Mouse (Mus musculus) kidney, postnatal 14 days (tissue): ENCODE data around the gene Arid4b.
"Not testable (repeated sequence)": the region's sequence is repeated elsewhere in the genome, so short reads cannot be mapped to it uniquely, and the experiment has no call there.

ENCODE experiments used
- DNase-seq: peaks from one replicate; pipeline ENCODE4 v3.0.0; 2022; ENCODE audit warnings: mixed read lengths

Arid4b gene

DNA sequence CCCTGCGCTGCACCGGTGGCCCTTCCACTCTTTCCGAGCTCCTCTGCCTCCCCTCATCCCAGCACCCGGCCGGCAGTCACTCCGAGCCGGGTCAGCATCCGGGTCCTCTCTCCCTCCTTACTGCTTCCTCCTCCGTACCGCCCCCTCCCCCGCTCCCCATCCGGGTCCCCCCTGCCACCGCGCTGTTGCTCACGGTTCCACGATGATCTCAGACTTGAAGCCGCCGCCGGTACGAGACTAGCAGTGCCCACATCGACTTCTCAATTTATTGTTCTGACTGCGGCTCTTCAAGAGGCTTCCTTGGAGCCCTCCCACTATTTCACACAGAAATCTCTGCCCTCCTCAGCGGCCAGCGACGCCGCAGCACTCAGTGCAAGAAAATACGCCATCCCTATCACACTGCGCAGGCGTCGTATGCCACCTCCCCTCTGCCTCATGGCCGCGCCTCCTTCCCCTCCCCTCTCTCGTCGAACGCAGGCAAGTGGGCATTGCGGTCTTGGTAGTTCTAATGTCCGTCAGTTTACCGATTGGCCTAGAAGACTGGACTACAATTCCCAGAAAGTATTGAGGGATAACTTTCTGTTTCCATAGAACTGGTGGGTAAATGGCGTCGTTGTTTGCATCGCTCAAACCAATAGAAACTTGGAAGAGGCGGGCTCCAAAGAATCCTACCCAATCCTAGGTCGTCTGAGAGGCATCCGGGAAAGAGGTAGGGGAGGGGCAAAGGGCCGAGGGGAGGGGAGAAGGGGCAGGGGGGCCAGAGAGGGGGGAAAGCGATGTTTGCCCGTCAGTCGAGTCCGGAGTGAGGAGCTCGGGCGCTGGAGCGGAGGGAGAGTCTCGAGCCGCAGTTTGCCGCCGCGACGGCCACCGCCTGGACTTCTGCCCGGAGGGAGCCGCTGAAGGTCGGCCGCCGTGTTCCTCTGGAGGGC is at the start of gene Arid4b, which contains the start of gene Ggps1:
Gene Arid4b (plus strand): TSS at position 220 of the 929 bp plus-strand sequence.
Gene Ggps1 (minus strand): TSS at position 476 of the 929 bp plus-strand sequence.
- peak; percentile 98 for DNase-seq

DNA sequence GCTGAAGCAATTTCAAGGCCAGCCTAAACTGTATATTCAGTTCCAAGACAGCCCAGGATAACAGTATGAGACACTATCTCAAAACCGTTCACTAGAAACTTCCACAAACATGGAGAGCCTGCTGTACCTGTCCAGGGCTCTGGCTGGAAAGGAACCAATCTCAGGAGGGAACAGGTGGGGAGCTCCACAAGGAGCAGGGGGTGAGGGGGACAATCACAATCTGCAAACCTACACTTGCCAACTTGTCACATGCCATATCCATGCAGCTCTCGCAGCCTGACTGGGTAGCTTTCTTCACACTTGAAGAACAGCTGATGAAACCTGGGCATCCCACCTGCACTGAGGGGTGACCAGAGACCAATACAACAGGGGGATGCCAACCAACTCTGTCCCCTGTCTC is 49.0 kb upstream of the Arid4b start:
- no peak for DNase-seq

DNA sequence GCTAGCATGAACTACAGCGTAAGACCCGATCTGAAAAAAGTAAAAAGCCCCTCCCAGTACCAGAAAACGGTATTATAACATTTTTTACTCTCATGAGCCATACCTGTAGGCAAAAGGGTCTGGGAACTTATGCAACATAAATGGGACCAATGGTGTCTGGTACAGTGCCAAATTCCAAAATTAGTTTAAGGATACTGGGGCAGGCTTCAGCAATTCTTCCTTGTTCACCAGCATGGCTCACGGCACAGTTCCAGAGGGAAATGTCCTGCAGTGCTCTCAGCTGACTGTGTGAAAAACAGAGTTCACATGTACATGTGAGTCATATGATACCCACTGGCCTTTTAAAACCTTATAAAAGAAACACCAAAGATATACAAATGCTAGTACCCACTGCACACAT is 48.5 kb upstream of the Arid4b start:
- DNase-seq, result no peak

DNA sequence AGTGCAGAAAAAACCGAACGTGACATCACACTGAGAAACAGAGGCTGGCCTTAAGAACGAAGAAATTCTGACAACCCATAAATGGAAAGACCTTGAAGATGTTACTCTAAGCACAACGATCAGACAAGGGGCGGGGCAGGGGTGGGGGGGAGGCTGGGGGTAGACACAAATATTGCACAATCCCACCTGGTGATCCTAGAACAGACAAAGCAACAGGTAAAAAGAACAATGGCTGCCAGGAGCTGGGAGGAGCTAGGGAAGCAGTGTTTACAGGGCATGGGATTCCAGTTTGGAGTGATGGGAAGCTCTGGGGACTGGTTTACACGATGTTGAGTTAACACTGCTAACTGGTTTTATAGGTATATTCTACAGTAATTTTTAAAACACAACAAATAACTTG is 47.4 kb upstream of the Arid4b start:
- DNase-seq, result no peak

DNA sequence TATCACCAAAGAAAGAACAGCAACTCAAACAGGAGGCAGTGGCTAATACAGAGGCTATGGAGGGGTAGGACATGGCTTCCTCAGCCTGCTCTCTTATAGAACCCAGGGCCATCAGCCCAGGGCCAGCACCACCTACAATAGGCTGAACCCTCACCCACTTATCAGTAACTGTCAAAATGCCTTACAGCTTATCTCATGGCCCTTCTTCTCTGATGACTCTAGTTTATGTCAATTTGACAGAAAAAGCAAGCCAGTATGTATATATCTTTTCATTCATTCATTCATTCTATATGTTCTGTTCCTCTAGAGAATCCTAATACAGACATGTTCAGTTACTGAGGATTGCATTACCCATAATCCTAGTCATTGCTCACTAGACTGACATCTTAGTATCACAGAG is 44.7 kb upstream of the Arid4b start:
- DNase-seq, result no peak

DNA sequence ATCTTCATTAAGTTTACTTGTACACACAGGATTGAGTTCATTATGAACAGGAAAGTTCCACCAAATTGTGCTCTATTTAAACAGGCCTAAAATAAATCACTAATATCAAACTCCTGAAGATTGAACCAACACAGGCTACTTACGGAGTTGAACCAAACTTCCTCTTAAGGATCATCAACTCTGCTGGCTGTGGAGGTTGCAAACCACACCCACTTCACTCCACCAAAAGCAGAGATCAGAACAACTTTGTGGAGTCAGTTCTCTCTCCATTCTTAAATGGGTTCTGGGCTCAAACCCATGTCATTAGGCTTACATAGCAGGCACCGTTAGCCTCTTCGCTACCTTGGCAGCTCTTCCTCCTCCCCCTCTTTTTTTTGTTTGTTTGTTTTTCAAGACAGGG is 44.2 kb upstream of the Arid4b start:
- DNase-seq, result no peak

DNA sequence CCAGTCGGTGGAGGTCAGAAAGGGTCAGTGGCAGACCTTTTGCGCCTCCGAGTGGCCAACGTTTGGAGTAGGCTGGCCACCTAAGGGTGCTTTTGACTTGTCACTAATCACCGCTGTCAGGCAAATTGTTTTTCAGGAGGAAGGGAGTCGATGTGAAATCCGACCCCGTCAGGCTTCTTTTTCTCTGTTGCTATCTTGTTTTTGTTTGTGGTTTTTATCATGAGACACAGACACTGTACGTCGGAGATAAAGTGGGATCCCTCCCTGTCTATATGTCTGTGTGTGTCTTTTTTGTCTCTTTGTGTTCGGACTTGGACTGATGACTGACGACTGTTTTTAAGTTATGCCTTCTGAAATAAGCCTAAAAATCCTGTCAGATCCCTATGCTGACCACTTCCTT is 41.6 kb upstream of the Arid4b start:
- DNase-seq, result not testable (repeated sequence)

DNA sequence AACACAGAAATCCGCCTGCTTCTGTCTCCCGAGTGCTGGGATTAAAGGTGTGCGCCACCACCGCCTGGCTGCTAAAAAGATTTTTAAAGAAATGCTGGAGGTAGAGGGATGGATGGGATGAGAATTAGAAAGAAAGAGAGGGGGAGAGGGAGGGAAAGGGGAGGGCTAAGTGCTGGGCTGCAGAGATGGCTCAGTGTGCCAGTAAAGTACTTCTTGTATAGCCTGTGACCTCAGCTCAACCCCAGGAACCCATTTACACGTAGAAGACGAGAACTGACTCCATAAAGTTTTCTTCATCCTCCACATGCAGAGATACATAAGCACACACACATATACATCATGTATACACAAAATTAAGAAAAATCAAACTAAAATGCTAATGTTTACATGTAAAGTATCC is 37.5 kb upstream of the Arid4b start:
- DNase-seq, result no peak

DNA sequence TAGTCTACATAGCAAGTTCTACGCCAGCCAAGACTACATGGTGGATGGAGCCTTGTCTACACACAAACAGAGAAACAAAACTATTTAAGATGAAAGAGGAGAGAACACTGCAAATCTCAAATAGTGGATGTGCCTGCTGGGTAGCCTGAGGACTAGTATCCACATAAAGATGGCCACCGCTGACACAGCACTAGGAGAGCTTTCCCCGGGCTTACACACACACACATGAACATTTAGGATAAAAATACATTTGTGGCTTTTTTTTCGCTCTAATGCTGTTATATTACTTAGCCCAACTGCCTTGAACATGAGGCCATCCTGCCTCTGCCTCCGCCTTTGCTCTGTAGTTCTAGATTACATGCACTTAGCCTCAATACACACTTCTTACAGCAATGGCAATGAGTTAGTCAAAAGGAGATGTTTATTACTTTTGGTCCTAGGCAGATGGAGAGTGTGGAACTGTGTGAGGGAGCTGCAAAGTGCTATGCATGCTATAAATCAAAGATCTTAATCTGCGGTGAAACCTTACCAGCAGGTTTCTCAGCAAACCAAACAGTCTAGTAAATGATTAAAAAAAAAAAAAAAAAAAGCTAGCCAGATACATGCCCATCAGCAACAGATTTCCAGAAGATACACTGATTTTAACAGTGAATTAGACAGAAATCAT is 36.7 kb upstream of the Arid4b start:
- no peak for DNase-seq

DNA sequence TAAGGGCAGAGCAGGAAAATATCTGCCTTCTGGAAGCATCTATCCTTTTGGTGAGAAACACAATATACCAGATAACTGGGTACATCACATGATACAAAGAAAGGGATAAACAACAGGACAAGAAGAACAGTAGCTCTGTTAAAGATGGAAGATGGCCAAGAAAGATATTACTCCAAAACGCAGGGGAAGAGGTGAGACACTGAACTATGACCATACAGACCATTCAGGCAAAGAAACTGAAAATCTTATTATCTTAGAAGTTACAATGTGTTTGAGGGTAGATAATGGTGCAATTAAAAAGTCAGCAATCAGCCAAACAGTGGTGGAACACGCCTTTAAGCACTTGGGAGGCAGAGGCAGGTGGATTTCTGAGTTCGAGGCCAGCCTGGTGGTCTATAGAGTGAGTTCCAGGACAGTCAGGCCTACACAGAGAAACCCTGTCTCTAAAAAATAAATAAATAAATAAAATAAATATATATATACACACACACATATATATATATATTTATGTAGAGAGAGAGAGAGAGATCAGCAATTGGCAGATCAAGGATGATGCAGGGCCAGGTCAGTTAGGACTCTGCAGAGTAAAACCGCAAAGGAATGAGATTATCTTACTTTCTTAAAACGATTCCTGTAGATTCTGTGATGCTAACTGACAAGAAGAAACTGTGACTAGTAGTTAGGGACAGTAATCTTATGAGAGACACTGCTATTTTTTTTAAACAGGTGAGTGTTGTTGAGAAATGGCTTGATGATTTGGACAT is 29.5 kb upstream of the Arid4b start:
- DNase-seq, result no peak

DNA sequence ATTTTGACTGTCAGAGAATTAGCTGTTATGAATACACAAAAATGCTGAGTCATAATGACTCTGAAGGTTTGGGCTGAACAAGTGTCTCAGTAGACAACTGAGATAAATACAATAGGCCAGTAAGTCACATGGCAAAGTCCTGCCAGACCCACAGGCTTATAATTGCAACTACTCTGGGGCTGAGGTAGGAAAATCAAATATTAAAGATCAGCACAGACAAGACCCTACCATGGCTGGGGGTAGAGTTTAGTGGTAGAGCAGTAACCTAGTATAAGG is 29.0 kb upstream of the Arid4b start:
- no peak for DNase-seq

DNA sequence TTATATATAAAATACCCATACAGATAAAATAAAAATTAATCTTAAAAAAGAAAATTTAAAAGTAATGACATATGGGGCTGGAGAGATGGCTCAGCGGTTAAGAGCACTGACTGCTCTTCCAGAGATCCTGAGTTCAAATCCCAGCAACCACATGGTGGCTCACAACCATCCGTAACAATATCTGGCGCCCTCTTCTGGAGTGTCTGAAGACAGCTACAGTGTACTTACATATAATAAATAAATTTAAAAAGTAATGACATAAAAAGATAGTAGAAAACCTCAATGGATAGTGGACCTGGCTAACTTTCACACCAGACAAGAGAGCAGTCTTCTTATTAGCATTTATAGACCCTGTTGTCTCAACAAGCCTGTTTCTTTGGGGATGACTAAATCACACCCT is 27.7 kb upstream of the Arid4b start:
- DNase-seq, result not testable (repeated sequence)

DNA sequence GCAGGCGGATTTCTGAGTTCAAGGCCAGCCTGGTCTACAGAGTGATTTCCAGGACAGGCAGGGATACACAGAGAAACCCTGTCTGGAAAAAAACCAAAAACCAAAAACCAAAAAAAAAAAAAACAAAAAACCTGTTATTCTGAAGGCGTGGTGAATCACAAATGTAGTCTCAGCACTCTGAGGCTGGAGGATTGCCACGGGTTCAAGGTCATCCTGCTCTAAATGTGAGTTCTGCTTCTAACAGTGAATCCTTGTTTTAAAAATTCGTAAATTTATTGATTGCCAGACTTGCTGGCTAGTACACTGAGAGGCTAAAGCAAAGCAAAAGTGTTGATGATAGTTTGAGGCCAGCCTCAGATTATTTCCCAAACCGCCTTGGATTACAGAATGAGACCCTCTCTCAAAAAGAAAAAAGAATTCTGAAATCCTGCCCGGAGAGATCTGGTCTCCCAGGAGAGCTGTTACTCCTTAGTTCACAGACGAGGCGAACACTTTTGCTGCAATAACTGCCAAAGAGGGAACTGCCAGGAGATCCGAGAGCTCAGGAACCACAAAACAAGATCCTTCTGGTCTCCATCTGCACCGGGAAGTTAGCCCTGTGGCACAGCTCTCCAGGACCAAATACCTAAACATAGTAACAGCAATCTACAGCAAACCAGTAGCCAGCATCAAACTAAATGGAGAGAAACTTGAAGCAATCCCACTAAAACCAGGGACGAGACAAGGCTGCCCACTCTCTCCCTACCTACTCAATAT is 27.0 kb upstream of the Arid4b start:
- no peak for DNase-seq

DNA sequence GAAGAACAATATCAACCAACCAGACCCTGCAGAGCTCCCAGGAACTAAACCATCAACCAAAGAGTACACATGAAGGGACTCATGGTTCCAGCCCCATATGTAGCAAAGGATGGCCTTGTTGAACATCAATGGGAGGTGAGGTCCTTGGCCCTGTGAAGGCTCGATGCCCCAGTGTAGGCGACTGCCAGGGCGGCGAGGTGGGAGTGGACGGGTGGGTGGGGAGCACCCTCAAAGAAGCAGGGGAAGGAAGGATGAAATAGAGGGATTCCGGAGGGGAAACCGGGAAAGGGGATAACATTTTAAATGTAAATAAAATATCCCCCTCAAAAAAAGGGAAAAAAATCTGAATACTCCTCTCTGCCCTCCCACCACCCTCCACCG is 24.1 kb upstream of the Arid4b start:
- no peak for DNase-seq

DNA sequence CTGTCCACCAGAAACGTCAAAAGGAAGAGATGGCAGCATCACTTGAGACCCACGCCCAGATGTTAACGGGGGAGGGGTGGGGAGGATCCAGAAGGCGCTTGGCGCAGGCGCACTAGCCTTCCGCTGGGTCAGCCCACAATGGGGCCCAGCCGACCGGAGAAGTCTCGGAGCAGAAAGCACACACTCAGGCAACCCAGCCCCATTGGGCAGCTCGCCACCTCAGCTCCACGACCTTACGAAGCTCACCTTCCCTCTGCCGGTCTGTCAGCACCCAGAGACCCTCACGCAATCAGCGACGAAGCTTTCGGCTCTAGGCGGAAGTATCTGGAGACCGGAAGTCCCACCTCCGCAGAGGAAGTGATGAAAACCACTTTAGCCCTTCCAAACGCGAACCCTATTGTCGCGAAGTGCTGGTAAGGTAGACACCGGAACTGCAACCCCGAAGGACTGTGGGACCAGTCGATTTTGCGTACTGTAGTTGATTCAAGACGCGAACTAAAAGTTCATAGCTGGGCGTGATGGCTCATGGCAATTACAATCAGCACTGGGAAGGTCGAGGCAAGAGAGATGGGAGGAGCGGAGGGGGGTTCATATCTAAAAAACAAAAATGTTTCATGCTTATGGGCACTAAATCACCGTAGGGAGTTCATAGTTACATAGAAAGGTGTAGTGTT is 23.6 kb upstream of the Arid4b start, which contains the start of gene Tbce:
Gene Tbce (minus strand): TSS at position 347 of the 674 bp plus-strand sequence.
- DNase-seq, result peak; percentile 93

DNA sequence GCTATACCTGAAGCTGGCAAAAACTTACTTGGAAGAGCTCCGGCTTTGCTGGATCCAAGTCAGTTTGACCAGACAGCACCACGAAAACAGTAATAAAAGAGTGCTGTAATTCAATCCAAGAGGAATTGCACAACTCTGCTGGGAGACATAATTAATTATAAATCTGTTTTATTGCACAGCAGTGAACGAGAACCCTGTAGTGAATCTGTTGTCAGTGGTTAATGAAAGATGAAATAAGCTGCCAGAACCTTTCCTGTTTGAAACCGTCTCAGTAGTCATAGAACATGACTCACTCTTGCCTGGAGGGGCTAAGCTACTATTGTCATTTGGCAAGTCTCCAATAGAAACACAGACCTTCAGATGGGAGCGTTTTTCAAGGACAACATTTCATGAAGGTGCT is 22.8 kb upstream of the Arid4b start:
- DNase-seq, result peak; percentile 27

DNA sequence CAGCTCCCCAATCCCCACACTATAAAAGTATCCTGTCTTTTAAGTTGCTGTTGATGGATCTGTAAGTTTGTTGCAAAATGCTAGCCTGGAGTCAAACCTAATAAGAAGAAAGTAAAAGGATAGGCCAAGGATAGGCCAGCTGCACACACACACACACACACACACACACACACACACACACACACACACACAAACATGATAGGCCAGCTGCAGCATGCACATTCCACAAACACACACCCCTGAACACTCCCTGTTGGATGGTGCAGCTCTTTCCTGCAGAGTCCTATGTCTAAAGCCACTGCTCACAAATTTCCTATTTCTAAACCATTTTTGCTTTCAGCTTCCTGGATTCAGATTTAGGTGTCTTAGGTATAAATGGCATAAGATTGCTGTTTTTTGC is 19.2 kb upstream of the Arid4b start:
- DNase-seq, result no peak

DNA sequence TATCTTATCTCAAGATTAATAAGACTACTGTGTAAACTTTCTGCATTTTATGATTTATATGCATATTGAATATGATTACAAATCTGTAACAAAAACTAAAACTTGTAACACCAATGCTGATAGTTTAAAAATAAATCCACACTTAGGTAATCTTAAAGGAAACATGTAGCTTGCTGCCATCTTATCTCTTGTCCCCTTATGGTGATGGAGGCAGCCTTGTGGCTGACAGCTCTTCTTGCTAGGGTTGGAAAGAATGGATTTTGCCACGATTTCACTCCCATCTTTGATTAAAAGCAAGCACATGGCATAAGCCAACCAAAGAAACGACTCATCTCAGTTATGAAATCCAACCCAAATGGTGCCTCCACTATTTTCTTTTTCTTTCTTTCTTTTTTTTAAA is 18.5 kb upstream of the Arid4b start:
- DNase-seq, result no peak

DNA sequence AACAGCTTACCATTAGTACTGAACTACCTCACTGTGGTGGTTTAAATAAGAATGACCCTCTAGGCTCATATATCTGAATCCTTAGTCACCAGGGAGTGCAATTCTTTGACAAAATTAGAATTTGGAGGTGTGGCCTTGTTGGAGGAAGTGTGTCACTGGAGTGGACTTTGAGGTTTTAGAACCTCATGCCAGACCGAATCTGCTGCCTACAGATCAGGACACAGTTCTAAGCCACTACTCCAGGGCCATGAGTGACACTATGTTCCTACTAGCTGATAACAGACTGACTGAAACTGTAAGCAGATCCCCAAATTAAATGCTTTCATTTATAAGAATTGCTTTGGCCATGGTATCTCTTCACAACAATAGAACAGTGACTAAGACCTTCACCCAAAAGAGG is 13.2 kb upstream of the Arid4b start:
- no peak for DNase-seq

DNA sequence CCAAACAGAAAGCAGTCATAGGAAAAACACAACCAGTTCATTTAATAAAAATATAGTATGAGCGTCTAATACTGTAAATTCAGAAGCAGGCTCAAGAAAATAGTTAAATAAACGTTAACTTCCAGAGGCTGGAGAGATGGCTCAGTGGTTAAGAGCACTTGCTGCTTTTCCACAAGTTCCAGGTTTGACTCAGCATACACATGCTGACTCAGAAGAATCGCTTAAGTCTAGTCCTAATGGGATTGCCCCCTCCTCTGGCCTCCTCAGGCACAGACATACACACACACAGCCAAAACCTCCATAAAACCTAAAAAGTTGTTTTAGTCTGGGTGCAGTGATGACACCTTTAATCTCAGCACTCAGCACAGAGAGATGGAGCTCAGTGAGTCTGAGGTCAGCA is 6.2 kb upstream of the Arid4b start:
- no peak for DNase-seq

DNA sequence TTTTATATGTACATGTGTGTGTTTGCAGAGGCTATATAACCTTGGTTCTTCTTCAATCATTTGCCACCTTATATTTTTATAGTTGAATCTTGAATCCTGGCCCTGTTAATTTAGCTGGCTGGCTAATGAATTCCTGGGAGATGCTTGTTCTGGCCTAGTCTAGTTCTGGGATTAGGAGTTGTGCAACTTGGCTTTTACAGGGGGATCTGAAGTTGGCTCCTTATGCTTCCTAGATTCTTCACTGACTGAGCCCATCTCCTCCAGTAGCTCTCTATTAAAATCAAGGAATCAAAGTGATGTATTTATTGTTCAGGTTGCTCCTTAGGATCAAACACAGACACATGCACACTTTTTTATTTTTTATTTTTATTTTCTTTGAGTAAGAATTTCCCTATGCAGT is 3.5 kb upstream of the Arid4b start:
- DNase-seq, result no peak
